Mouse (Mus musculus): ENCODE data around the gene Pdzd9.

Pdzd9 gene

DNA sequence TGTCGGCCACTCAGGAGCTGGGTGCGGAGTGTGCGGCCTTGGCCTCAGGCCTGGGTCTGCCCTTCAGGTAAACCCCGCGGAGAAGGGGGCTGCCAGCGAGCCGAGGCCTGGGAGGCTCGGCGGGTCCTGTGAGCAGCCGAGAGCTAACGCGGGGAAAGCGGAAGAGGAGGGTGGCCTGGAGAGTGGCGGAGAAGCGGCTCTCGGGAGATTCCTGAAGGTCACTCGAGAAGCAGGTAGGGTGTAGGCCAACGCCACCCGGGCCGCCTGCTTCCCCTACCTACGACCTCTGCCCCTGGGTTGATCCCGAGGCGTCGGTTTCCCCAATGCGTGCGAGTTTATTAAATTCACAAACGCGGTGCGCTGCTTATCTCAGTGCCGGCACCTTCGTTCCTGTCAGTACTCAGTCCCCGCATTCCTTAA lies 34.8 kb downstream of the Pdzd9 start:
- DNase-seq = no peak

DNA sequence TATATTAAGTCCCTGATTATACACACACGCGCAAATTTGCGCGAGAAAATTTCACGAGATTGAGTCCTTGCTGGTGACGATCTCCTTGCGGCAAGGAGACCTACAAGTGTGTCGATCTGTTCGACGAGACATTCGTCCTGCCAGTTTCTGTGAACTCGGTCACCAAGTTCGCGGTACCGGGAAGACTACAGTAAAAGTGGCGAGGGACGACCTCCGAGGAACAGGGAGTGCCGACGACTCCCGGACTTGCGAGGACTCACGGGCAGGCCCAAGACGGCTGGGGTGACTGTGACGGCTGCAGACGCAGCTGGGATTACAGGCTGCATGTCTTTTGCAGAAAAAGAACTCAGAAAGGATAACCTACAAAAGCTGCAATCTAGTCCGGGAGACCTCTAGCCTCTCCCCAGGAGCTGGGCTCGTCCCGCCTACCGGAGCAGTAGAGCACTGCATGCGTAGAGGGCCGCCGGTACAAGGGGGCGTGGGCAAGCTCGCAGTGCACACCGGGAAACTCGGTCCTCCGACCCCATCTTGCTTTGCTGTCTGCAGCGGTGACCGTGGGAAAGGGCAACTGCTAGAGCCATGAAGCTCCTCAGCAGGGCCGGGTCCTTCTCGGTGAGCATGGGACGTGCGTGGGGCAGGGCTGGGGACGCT lies 35.3 kb downstream of the Pdzd9 start, which contains the start of gene Uqcrc2:
Gene Uqcrc2, plus strand, starts transcription at position 466 of the 651 bp plus-strand sequence.
- peak; percentile 88 for DNase-seq

DNA sequence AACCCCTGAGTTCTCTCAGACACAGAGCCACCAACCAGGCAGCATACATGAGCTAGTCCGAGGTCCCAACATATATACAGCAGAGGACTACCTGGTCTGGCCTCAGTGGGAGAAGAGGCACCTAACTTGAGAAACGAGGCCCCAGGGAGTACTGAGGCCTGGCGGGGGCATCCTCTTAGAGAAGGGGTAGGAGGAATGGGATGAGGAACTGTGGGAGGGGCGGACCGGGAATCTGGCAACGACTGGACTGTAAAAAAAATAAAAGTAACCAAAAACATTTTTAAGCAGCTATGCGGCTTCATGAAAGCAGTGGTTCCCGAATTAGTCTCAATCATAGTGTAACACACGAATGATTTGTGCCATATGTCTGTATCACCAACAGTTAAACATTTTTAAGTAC lies 35.8 kb downstream of the Pdzd9 start:
- no peak for DNase-seq

DNA sequence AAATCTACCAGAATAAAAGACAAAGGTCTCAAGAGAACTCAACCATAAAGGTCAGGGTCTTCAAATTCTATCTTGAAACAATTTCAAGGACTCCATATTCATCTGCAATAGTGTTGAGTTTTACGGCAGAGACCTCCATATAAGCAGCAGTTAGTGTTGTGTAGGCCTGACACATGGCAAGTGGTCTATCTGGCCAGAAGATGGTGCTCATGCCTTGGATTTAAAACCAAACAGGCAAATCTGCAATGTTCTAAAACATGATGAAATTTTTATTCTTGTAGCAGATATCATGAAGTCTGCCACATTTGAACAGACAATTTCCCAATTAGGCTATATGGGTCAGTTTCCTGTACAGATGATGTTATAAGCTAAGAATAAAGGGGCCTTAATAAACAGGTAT lies 37.6 kb downstream of the Pdzd9 start:
- peak; percentile 47 for DNase-seq

DNA sequence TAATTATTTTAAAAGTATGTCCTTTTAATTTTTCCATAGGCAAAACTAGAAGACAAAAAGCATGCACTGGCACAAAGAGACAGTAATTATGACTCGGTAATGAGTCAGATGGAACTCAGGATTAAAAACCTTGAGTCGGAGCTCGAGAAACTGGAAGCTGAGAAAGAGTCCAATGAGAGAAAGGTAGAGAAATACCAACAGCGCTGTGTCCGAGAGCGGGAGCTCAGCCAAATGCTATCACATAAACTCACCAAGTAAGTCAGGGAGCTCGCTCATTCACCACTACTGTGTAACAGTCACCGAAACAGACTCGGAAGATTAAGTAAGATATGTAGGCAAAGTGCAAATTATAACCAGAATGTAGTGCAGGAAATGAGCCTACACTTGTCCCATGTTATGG lies 49.3 kb downstream of the Pdzd9 start:
- no peak for DNase-seq

DNA sequence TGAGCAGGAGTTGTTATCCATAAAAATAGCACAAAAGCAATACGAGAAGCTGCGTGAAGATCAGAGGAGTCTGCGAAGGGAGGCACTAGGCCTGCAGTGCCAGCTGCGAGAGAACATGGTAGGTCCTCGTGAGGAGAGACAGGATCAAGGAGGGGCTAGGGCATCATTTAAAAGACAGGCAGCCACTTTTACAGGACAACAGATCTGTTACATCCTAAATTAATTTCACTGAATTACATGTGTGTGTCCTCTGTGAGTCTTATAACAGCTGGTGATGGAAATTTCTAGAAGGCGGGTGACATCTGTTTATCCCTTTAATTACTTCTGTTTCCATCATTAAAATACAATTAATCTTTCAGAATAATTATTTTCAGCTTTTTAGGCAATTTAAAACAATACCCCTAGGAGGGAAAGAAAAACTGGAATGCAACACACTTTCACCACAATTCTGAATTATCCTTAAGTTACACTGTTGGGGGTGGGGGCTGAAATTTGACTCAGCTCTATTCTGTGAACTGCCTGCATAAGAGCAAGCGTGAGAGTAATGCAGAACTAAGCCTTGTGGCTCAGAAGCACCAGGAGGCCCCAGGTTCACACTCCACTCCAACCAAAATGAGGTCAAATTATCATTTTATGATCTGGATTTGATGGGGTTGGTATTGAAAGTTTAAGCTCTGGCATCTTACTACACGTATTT lies 49.9 kb downstream of the Pdzd9 start:
- no peak for DNase-seq

All from right cerebral cortex, adult 18-20 months (tissue).